Mouse (Mus musculus) embryo, embryonic 10 days (tissue): ENCODE results near the gene Mfsd4b1.
"Not testable (repeated sequence)": the region's sequence is repeated elsewhere in the genome, so short reads cannot be mapped to it uniquely, and the experiment has no call there.

Source experiments
- DNase-seq: peaks from one replicate; pipeline ENCODE4 v3.0.0-alpha.2; 2015; ENCODE audit warnings: low spot score

The Mfsd4b1 gene

GRCm38 (mm10) chr10:40032897-40033296 lies 7.8 kb upstream of the Mfsd4b1 start:
- DNase-seq: no peak

GRCm38 (mm10) chr10:40030716-40031115 lies 5.6 kb upstream of the Mfsd4b1 start:
- no peak for DNase-seq

GRCm38 (mm10) chr10:40029610-40030009 lies 4.5 kb upstream of the Mfsd4b1 start:
- no peak for DNase-seq

GRCm38 (mm10) chr10:40028091-40028490 lies 3.0 kb upstream of the Mfsd4b1 start:
- DNase-seq: no peak

GRCm38 (mm10) chr10:40026546-40026945 lies 1.5 kb upstream of the Mfsd4b1 start:
- DNase-seq: no peak

GRCm38 (mm10) chr10:40025560-40025959 lies 492 bp upstream of the Mfsd4b1 start:
- DNase-seq: no peak

- no peak for DNase-seq
Measured at GRCm38 (mm10) chr10:40020401-40020800, 4.7 kb downstream of the Mfsd4b1 start.

- no peak for DNase-seq
Measured at GRCm38 (mm10) chr10:40019492-40019891, 5.6 kb downstream of the Mfsd4b1 start.

- no peak for DNase-seq
Measured at GRCm38 (mm10) chr10:40018261-40018860, 6.7 kb downstream of the Mfsd4b1 start.

- no peak for DNase-seq
Measured at GRCm38 (mm10) chr10:40009591-40009990, 15.5 kb downstream of the Mfsd4b1 start.

- DNase-seq: not testable (repeated sequence)
Measured at GRCm38 (mm10) chr10:40008847-40009246, 16.2 kb downstream of the Mfsd4b1 start.

GRCm38 (mm10) chr10:40007953-40008352 lies 17.1 kb downstream of the Mfsd4b1 start:
- no peak for DNase-seq

- no peak for DNase-seq
Measured at GRCm38 (mm10) chr10:40006963-40007362, 18.1 kb downstream of the Mfsd4b1 start.

- no peak for DNase-seq
Measured at GRCm38 (mm10) chr10:40000746-40001145, 24.3 kb downstream of the Mfsd4b1 start.

- DNase-seq: no peak
Measured at GRCm38 (mm10) chr10:39991155-39991554, 33.9 kb downstream of the Mfsd4b1 start.

GRCm38 (mm10) chr10:39986466-39986865 lies 38.6 kb downstream of the Mfsd4b1 start, which contains the start of gene Mfsd4b5:
Gene Mfsd4b5 (minus strand): TSS chr10:39986646.
- DNase-seq: no peak

GRCm38 (mm10) chr10:39982604-39983003 lies 42.5 kb downstream of the Mfsd4b1 start:
- DNase-seq: no peak

- no peak for DNase-seq
Measured at GRCm38 (mm10) chr10:39978231-39978630, 46.8 kb downstream of the Mfsd4b1 start.

GRCm38 (mm10) chr10:39977346-39977745 lies 47.7 kb downstream of the Mfsd4b1 start:
- DNase-seq: no peak

GRCm38 (mm10) chr10:39975771-39976170 lies 49.3 kb downstream of the Mfsd4b1 start:
- DNase-seq: no peak

GRCm38 (mm10) chr10:39974982-39975381 lies 50.1 kb downstream of the Mfsd4b1 start:
- no peak for DNase-seq

- peak; percentile 51 for DNase-seq
Measured at GRCm38 (mm10) chr10:39967512-39967911, 57.6 kb downstream of the Mfsd4b1 start.

GRCm38 (mm10) chr10:39961906-39962305 lies 63.2 kb downstream of the Mfsd4b1 start:
- DNase-seq: no peak

GRCm38 (mm10) chr10:39960441-39960822 lies 64.6 kb downstream of the Mfsd4b1 start:
- DNase-seq: no peak
